Mouse (Mus musculus) neural tube, embryonic 14.5 days (tissue): ENCODE data around the gene Sdk1. TPM values are rescaled to one million over a fixed set of nuclear protein-coding genes. Genes with fewer than 3 reads are reported as not detected.

Experiments
- ATAC-seq: fragments of 200-750 bp; cut with Nextera tagmentation; 2 replicates; pipeline ENCODE4 v1.8.0; 2017; ENCODE audit warnings: low read depth, mild to moderate bottlenecking, moderate TSS enrichment, moderate library complexity
- H3K27ac ChIP-seq: fragments of 300-500 bp; sonication (generic); 2 replicates; pipeline ENCODE4 v1.5.1; 2014; ENCODE audit warnings: low read depth, mild to moderate bottlenecking, control low read depth, low read length, moderate library complexity, mixed read lengths
- H3K27me3 ChIP-seq: fragments of 300-500 bp; sonication (generic); 2 replicates; pipeline ENCODE4 v1.6.1; 2014; ENCODE audit warnings: low read length; ENCODE audit not compliant: control insufficient read depth, insufficient read depth
- H3K36me3 ChIP-seq: fragments of 300-500 bp; sonication (generic); 2 replicates; pipeline ENCODE4 v1.6.1; 2014; ENCODE audit warnings: low read length, mixed read lengths; ENCODE audit not compliant: control insufficient read depth, insufficient read depth
- H3K4me1 ChIP-seq: fragments of 300-500 bp; sonication (generic); 2 replicates; pipeline ENCODE4 v1.6.1; 2014; ENCODE audit warnings: low read length; ENCODE audit not compliant: control insufficient read depth, insufficient read depth
- H3K4me2 ChIP-seq: fragments of 300-500 bp; sonication (generic); 2 replicates; pipeline ENCODE4 v1.6.1; 2014; ENCODE audit warnings: mild to moderate bottlenecking, low read depth, low read length, control low read depth
- H3K4me3 ChIP-seq: fragments of 300-500 bp; sonication (generic); 2 replicates; pipeline ENCODE4 v1.5.1; 2014; ENCODE audit warnings: low read depth, low read length, control low read depth, mixed read lengths
- H3K9ac ChIP-seq: fragments of 300-500 bp; sonication (generic); replicated peaks from 2 replicates; pipeline ENCODE4 v1.6.1; 2014; ENCODE audit warnings: low read depth, mild to moderate bottlenecking, control low read depth, low read length, mixed read lengths
- H3K9me3 ChIP-seq: fragments of 300-500 bp; sonication (generic); 2 replicates; pipeline ENCODE4 v1.6.1; 2016; ENCODE audit warnings: low read length; ENCODE audit not compliant: control insufficient read depth
- WGBS: fragments of 180-500 bp; shearing (Covaris S2); extraction: QIAGEN DNeasy Blood & Tissue Kit; methylation state at CpG from one replicate; pipeline ENCODE4 v1.1.7; 2014; 5-methylcytosine and 5-hydroxymethylcytosine counted together
- polyA plus RNA-seq: library from polyadenylated mRNA; unstranded; fragments of >200 nt; fragmentation: Nextera tagmentation; extraction: Ambion mirVana; gene quantifications from 2 replicates; pipeline ENCODE4 v1.2.1, GENCODE M21; 2014

Sdk1 gene
- polyA plus RNA-seq, 1 experiment from 2014 or later = 3.1 TPM

GRCm38 (mm10) chr5:142262060-142262459, 1020.8 kb downstream of the Sdk1 start:
- WGBS = 39% methylated on average over 6 of the region's 6 CpGs
- ATAC-seq = no peak

More at GRCm38 (mm10) chr5:142262060-142262459, 1020.8 kb downstream of the Sdk1 start:
- Histone ChIP-seq H3K9me3 (no peaks in the 10 kb centered on the region), H3K36me3 (no peaks in the 10 kb centered on the region), H3K4me3 (no peak overlapping the region), H3K27ac (no peak overlapping the region), H3K4me1 (no peaks in the 10 kb centered on the region), H3K4me2 (no peak overlapping the region), H3K9ac (no peak overlapping the region), H3K27me3 (no peaks in the 10 kb centered on the region)

Other genes starting within 250 kb of the Sdk1 start
- gene Card11, start 240.9 kb upstream of the Sdk1 start, polyA plus RNA-seq = 0.17 and 0.40 TPM in 2 replicates